Mouse (Mus musculus) fibroblast of lung, adult 2 months (primary cell): ENCODE data around the gene Scd1.
"Not testable (repeated sequence)": the region's sequence is repeated elsewhere in the genome, so short reads cannot be mapped to it uniquely, and the experiment has no call there.

Source experiments
- DNase-seq: peaks from one replicate; pipeline ENCODE4 v3.0.0-alpha.2; 2011; ENCODE audit warnings: low read depth

Scd1 gene

DNA sequence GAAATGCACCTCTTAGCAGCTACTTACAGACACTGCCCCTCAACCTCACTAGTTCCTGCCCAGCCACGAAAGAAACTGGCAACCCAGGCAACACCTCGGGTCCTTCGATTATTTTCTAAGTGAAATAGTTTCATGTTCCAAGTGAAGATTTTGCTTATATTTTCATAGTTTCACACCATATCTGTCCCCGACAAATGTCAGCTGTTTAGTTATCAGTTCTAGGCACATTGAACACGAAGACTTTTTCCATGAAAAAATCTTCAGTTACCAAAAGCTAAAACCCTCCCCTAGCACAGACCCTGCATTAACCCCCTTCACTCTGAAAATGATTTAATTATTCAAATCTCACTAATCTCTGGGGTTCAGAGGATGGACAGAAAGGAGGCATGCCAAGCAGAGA is 10.9 kb downstream of the Scd1 start:
- DNase-seq = no peak

- no peak for DNase-seq
These were observed 12.7 kb downstream of the Scd1 start for GRCm38 (mm10) chr19:44394972-44395371.

DNA sequence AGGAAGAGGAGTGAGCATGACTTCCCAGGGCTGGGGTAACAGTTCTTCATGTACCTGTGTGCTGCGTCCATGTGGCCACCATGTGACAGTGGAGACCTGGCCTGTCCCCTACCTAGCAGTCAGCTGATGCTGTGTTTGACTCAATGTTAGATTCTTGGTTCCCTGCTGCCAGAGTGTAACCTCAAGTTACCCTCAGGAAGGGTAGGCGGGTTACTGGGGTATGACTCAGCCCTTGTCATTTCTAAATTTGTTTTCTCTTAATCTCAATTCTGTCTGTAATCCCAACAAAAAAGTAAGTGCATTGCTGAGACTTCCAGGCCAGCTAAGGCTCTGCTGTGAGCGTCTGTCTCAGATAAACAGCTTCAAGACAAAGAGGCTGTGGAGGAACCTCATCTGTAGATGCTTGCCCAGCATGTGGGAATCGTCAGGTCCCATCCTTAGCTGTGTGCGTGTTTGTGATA is 13.7 kb downstream of the Scd1 start:
- DNase-seq = no peak

- DNase-seq = no peak
These were observed 15.2 kb downstream of the Scd1 start for GRCm38 (mm10) chr19:44392339-44393009.

DNA sequence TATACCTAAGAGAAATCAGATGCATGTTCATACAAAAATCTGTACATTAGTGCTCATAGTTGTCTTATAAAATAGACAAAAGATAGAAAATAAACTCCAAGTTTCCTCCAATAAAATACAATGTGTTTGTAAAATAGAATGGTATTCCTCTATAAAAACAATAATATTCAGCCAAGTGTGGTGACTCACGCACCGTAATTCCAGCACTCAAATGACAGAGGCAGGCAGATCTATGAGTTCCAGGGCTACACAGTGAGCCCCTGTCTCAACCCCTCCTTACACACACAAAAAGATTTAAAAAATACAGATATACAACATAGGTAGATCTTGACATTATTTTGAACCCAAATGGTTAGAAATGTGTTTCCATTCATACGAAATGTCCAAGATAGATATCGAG is 15.8 kb downstream of the Scd1 start:
- DNase-seq = no peak

- no peak for DNase-seq
These were observed 18.2 kb downstream of the Scd1 start for GRCm38 (mm10) chr19:44389507-44389906.

GRCm38 (mm10) chr19:44388475-44389428 is 18.9 kb downstream of the Scd1 start:
- DNase-seq = peak; percentile 77

- peak; percentile 60 for DNase-seq
These were observed 19.8 kb downstream of the Scd1 start for GRCm38 (mm10) chr19:44387746-44388474.

DNA sequence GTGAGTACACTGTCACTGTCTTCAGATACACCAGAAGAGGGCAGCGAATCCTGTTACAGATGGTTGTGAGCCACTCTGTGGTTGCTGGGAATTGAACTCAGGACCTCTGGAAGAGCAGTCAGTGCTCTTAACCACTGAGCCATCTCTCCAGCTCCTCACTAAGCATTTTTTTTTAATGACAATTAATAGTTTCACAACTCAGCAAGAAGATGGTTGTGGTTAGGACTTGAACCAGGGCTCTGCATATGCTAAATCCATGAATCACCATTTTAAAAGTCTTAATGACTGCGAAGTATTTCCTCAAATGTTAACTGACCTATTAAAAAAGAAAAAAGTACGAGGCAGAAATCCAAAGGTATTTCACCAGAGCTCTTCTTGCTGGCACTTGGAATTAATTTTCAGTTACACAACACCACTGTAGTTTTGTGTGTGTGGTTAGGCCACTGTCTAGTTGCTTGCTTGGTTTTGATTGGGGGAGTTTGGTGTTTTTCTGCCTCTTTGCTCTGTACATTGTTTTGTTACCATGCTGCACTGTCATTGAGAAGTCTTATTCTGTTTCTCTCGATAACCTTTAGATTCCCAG is 20.5 kb downstream of the Scd1 start:
- peak; percentile 71 for DNase-seq

- no peak for DNase-seq
These were observed 21.7 kb downstream of the Scd1 start for GRCm38 (mm10) chr19:44385887-44386498.

- DNase-seq = no peak
These were observed 24.9 kb downstream of the Scd1 start for GRCm38 (mm10) chr19:44382682-44383321.

- DNase-seq = no peak
These were observed 27.6 kb downstream of the Scd1 start for GRCm38 (mm10) chr19:44380065-44380464.

GRCm38 (mm10) chr19:44379090-44379489 is 28.6 kb downstream of the Scd1 start:
- DNase-seq = no peak

GRCm38 (mm10) chr19:44377629-44378375 is 29.9 kb downstream of the Scd1 start:
- no peak for DNase-seq

DNA sequence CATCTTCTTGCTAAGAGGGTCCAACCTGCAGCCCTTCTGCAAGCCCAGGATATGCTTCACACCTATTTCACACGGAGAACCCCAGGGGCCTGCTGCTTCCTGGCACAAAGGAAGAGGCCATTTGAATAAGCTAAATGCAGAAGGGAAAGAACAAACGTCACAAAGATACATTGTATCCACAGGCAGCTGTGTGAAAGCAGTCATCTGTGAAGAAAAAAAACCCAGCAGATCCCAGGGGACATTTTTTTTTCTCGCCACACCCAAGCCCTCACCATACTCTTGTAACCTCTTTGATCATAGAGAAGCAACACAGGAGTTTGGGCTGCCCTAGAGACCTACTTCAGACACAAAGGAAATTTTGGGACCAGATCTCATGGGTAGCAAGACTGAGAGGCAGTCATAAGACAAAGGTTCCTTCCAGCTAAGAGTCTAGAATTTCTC is 31.1 kb downstream of the Scd1 start:
- DNase-seq = no peak

GRCm38 (mm10) chr19:44372969-44373368 is 34.7 kb downstream of the Scd1 start:
- peak; percentile 24 for DNase-seq

- no peak for DNase-seq
These were observed 37.4 kb downstream of the Scd1 start for GRCm38 (mm10) chr19:44370231-44370630.

- DNase-seq = no peak
These were observed 38.3 kb downstream of the Scd1 start for GRCm38 (mm10) chr19:44369371-44369770.

DNA sequence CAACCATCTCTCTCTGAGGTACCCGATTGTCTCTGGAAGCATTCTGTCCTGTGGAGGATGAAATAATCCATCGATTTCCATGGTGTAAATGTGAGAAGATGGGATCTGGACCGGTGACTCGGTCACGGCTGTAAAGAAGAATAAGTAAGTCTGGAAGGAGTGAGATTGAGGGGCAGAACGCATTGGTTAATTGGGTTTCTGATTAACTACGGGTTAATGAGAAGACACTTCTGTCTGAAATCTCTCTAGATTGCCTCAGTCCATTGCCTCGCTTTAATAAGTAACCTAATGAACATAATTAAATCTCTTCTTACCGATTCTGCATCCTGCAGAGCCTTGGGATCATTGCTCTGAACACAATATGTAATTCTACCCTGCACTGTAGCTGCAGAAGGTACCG is 40.6 kb downstream of the Scd1 start:
- DNase-seq = not testable (repeated sequence)

GRCm38 (mm10) chr19:44365733-44366132 is 41.9 kb downstream of the Scd1 start:
- no peak for DNase-seq
